Mouse (Mus musculus) spleen, adult 2 months (tissue): ENCODE results near the gene Elmo1.

Experiments
- CTCF ChIP-seq: fragments of 200-500 bp; IDR thresholded peaks from 2 replicates; pipeline ENCODE4 v1.5.1; 2011; ENCODE audit warnings: mild to moderate bottlenecking, inconsistent platforms; ENCODE audit not compliant: insufficient read depth, insufficient read length, insufficient replicate concordance; ENCODE audit errors: extremely low read depth
- POLR2A ChIP-seq: fragments of 200-500 bp; IDR thresholded peaks from 2 replicates; pipeline ENCODE4 v1.6.1; 2011; ENCODE audit warnings: low read depth, low read length, inconsistent platforms

GRCm38 (mm10) chr13:20371501-20371900 lies 281.1 kb downstream of the Elmo1 start:
- TF ChIP-seq CTCF = no peak
- no peak for TF ChIP-seq POLR2A
